Mouse (Mus musculus) liver, embryonic 14.5 days (tissue): ENCODE measurements at regions not wholly inside any gene's neighbourhood (a gene's known extent, or its start where the extent isn't known, plus 50 kb on each side); places are given as distances from the start of the nearest gene placed in this dataset.

Source experiments
- ATAC-seq: fragments of 200-750 bp; cut with Nextera tagmentation; 2 replicates; pipeline ENCODE4 v1.8.0; 2017; ENCODE audit warnings: moderate number of reproducible peaks, mild to moderate bottlenecking, moderate library complexity; ENCODE audit not compliant: insufficient read depth
- DNase-seq, 3 experiments: peaks; one replicate each; pipeline ENCODE4 v3.0.0-alpha.2; 2012 to 2013; ENCODE audit warnings: low read depth in 3 of 3, low spot score in 3 of 3
- H3K27ac ChIP-seq: fragments of 300-500 bp; sonication (generic); 2 replicates; pipeline ENCODE4 v1.5.1; 2014; ENCODE audit warnings: moderate library complexity, mild to moderate bottlenecking, control low read depth, inconsistent platforms
- H3K27me3 ChIP-seq: fragments of 300-500 bp; sonication (generic); 2 replicates; pipeline ENCODE4 v1.6.1; 2014; ENCODE audit warnings: mild to moderate bottlenecking, low read length, moderate library complexity; ENCODE audit not compliant: control insufficient read depth, insufficient read depth
- H3K36me3 ChIP-seq: fragments of 300-500 bp; sonication (generic); replicated peaks from 2 replicates; pipeline ENCODE4 v1.6.1; 2014; ENCODE audit warnings: low read depth; ENCODE audit not compliant: control insufficient read depth, insufficient read depth
- H3K4me1 ChIP-seq, 2 experiments: fragments of 200-500 bp in 1 of 2; fragments of 300-500 bp in 1 of 2; sonication (generic) in 1 of 2; replicated peaks; 2 replicates each; pipeline ENCODE4 v1.6.1; 2012 to 2014; ENCODE audit warnings: antibody characterized with exemption in 1 of 2, inconsistent platforms in 1 of 2, low read length in 1 of 2; ENCODE audit not compliant: control insufficient read depth in 2 of 2, insufficient read depth in 2 of 2
- H3K4me2 ChIP-seq: fragments of 300-500 bp; sonication (generic); 2 replicates; pipeline ENCODE4 v1.6.1; 2014; ENCODE audit warnings: low read depth, mild to moderate bottlenecking, control low read depth, moderate library complexity
- H3K4me3 ChIP-seq, 2 experiments: fragments of 200-500 bp in 1 of 2; fragments of 300-500 bp in 1 of 2; sonication (generic) in 1 of 2; 2 replicates each; pipeline ENCODE4 v1.5.1; 2012 to 2014; ENCODE audit warnings: low read depth in 2 of 2, low read length in 2 of 2, mild to moderate bottlenecking in 2 of 2, control low read depth in 1 of 2, inconsistent platforms in 1 of 2, moderate library complexity in 1 of 2; ENCODE audit not compliant: insufficient read depth in 1 of 2
- H3K9ac ChIP-seq: fragments of 300-500 bp; sonication (generic); replicated peaks from 2 replicates; pipeline ENCODE4 v1.6.1; 2014; ENCODE audit warnings: mild to moderate bottlenecking, control low read depth, moderate library complexity
- H3K9me3 ChIP-seq: fragments of 300-500 bp; sonication (generic); 2 replicates; pipeline ENCODE4 v1.6.1; 2016; ENCODE audit warnings: low read length, mixed read lengths; ENCODE audit not compliant: control insufficient read depth
- CTCF ChIP-seq: IDR thresholded peaks from 2 replicates; pipeline ENCODE4 v1.5.1; 2016; ENCODE audit warnings: antibody characterized with exemption, low read depth, control low read depth
- EP300 ChIP-seq: IDR thresholded peaks from 2 replicates; pipeline ENCODE4 v1.6.1; 2016; ENCODE audit warnings: antibody characterized with exemption, low read depth
- WGBS: fragments of 180-500 bp; shearing (Covaris S2); extraction: QIAGEN DNeasy Blood & Tissue Kit; methylation state at CpG from one replicate; pipeline ENCODE4 v1.1.7; 2014; ENCODE audit not compliant: insufficient replicate concordance; 5-methylcytosine and 5-hydroxymethylcytosine counted together

- 53% methylated on average over 5 of the region's 5 CpGs for WGBS
- H3K4me3 ChIP-seq = no peak overlapping the region
- H3K27ac ChIP-seq = no peak overlapping the region
- no peaks in the 10 kb centered on the region for H3K36me3 ChIP-seq
- no peak overlapping the region for H3K4me2 ChIP-seq
- H3K9me3 ChIP-seq = no peaks in the 10 kb centered on the region
- DNase-seq (no peak), ATAC-seq (no peak)
- H3K27me3 ChIP-seq = no peaks in the 10 kb centered on the region
- TF ChIP-seq CTCF (no peak), EP300 (no peak)
- H3K4me1 ChIP-seq = no peaks in the 10 kb centered on the region
- no peak overlapping the region for H3K9ac ChIP-seq
Measured at GRCm38 (mm10) chr8:17587261-17587861, 1390.7 kb downstream of the Defb40 start.
